8 mouse cellular contexts compared by ENCODE assay signal in the genomic region with DNA sequence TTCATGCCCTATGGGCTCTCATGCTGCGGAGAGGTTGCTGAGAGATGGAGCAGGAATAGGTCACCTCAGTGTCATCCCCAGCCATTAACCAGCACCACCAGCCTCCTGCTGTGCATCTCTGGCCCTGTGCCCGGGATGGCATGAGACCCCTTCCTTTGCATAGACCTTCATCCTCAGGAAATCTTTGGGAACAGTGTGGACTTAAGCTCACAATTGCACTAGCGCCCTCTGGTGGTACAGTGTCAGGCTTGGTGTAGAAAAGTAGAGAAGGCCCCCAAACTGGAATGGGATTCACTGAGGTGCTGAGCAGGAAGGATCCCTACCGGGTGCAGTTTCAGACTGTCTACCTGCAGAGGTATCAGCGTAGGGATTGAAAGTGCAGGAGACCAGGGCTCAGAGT.
DNase-seq lines count a peak whose midpoint lies in the region; ATAC-seq and TF ChIP-seq lines count a peak whose summit lies in the region.

No protein-coding gene starts in this region.

- H3K4me3 ChIP-seq in testis, adult 2 months (ENCODE audit: control insufficient read depth, low read depth, low read length), result no peak overlapping the region
- H3K4me3 ChIP-seq in forebrain, postnatal 0 days (ENCODE audit: low read depth, low read length), result no peak overlapping the region
- H3K4me3 ChIP-seq in limb, embryonic 11.5 days (ENCODE audit: low read depth, low read length), result no peak overlapping the region
- H3K4me3 ChIP-seq in neural tube, embryonic 14.5 days (ENCODE audit: low read depth, low read length), result no peak overlapping the region

- no peak overlapping the region for H3K9ac ChIP-seq in forebrain, postnatal 0 days
- no peak overlapping the region for H3K9ac ChIP-seq in limb, embryonic 11.5 days (ENCODE audit: low read length)
- no peak overlapping the region for H3K9ac ChIP-seq in neural tube, embryonic 14.5 days (replicated peaks; ENCODE audit: low read depth, low read length)

- TF ChIP-seq POLR2A in testis, adult 2 months (IDR thresholded peaks at IDR 0.05; ENCODE audit: control insufficient read depth, low read depth, low read length), result no peak

- WGBS in forebrain, postnatal 0 days, result 34% methylated on average over 5 of the region's 5 CpGs
- 29% methylated on average over 5 of the region's 5 CpGs for WGBS in limb, embryonic 11.5 days
- 18% methylated on average over 5 of the region's 5 CpGs for WGBS in neural tube, embryonic 14.5 days

- DNase-seq in testis, postnatal 14 days (ENCODE audit: low spot score), result no peak
- DNase-seq in forebrain, postnatal 0 days, result peak; percentile 76
- DNase-seq in kidney, adult 9 months, result peak; percentile 61
- peak; percentile 77 for DNase-seq in limb, embryonic 11.5 days (ENCODE audit: low spot score)
- DNase-seq in thymus, postnatal 36 days, result peak; percentile 47 to 55

- no peaks in the 10 kb centered on the region for H3K27me3 ChIP-seq in testis, adult 2 months (ENCODE audit: control insufficient read depth, insufficient read depth, low read length)
- H3K27me3 ChIP-seq in forebrain, postnatal 0 days (ENCODE audit: insufficient read depth, low read length), result no peaks in the 10 kb centered on the region
- H3K27me3 ChIP-seq in limb, embryonic 11.5 days (ENCODE audit: control insufficient read depth, insufficient read depth, low read length), result no peaks in the 10 kb centered on the region
- H3K27me3 ChIP-seq in neural tube, embryonic 14.5 days (ENCODE audit: control insufficient read depth, insufficient read depth, low read length), result no peaks in the 10 kb centered on the region

- H3K4me1 ChIP-seq in testis, adult 2 months (ENCODE audit: control insufficient read depth, insufficient read depth, low read length), result no peaks in the 10 kb centered on the region
- H3K4me1 ChIP-seq in forebrain, postnatal 0 days (ENCODE audit: insufficient read depth), result no peaks in the 10 kb centered on the region
- H3K4me1 ChIP-seq in limb, embryonic 11.5 days (ENCODE audit: control insufficient read depth, insufficient read depth, low read length), result no peaks in the 10 kb centered on the region
- peaks cover 5% of the 10 kb centered on the region; the same call in 1 of the 2 replicates for H3K4me1 ChIP-seq in neural tube, embryonic 14.5 days (ENCODE audit: control insufficient read depth, insufficient read depth, low read length)

- H3K36me3 ChIP-seq in testis, adult 2 months (ENCODE audit: control insufficient read depth, insufficient read depth, low read length), result no peaks in the 10 kb centered on the region
- H3K36me3 ChIP-seq in forebrain, postnatal 0 days (ENCODE audit: insufficient read depth), result no peaks in the 10 kb centered on the region
- no peaks in the 10 kb centered on the region for H3K36me3 ChIP-seq in limb, embryonic 11.5 days (ENCODE audit: control insufficient read depth, insufficient read depth, low read length)
- H3K36me3 ChIP-seq in neural tube, embryonic 14.5 days (ENCODE audit: control insufficient read depth, insufficient read depth, low read length), result no peaks in the 10 kb centered on the region

- H3K9me3 ChIP-seq in forebrain, postnatal 0 days (ENCODE audit: low read length), result no peaks in the 10 kb centered on the region
- no peaks in the 10 kb centered on the region for H3K9me3 ChIP-seq in limb, embryonic 11.5 days (ENCODE audit: control insufficient read depth, low read length)
- H3K9me3 ChIP-seq in neural tube, embryonic 14.5 days (ENCODE audit: control insufficient read depth, low read length), result no peaks in the 10 kb centered on the region

- ATAC-seq in cerebellum, adult (ENCODE audit: insufficient number of reproducible peaks, low FRiP score, low TSS enrichment), result 0 out of 2 replicates have a peak, but pooled peaks have one; percentile 34
- ATAC-seq in forebrain, postnatal 0 days, result no peak
- ATAC-seq in limb, embryonic 11.5 days (ENCODE audit: insufficient number of reproducible peaks, low FRiP score, low TSS enrichment, low read depth), result no peak
- peak; percentile 32; the same call in 1 of the 2 replicates for ATAC-seq in neural tube, embryonic 14.5 days (ENCODE audit: low read depth)

- H3K4me2 ChIP-seq in forebrain, postnatal 0 days (ENCODE audit: low read depth), result no peak overlapping the region
- no peak overlapping the region for H3K4me2 ChIP-seq in limb, embryonic 11.5 days (ENCODE audit: low read depth, severe bottlenecking)
- no peak overlapping the region for H3K4me2 ChIP-seq in neural tube, embryonic 14.5 days (ENCODE audit: low read depth, low read length)

- H3K27ac ChIP-seq in testis, adult 2 months (ENCODE audit: control insufficient read depth, insufficient read depth, low read depth, low read length), result no peak overlapping the region
- H3K27ac ChIP-seq in forebrain, postnatal 0 days (ENCODE audit: low read depth, low read length), result no peak overlapping the region
- H3K27ac ChIP-seq in limb, embryonic 11.5 days (replicated peaks; ENCODE audit: low read depth, low read length), result no peak overlapping the region
- no peak overlapping the region for H3K27ac ChIP-seq in neural tube, embryonic 14.5 days (ENCODE audit: low read depth, low read length)

- TF ChIP-seq CTCF in testis, adult 2 months (IDR thresholded peaks at IDR 0.05; ENCODE audit: control insufficient read depth, insufficient read depth, insufficient replicate concordance, low read depth, low read length), result 0 out of 2 replicates have a peak, but pooled peaks have one; percentile 18
- TF ChIP-seq CTCF in forebrain, postnatal 0 days (IDR thresholded peaks at IDR 0.05; ENCODE audit: low read depth), result peak; percentile 80

Comparison
In these comparisons a context has a peak if more than half of its experiments do, and no peak if none do; other contexts are left out.
1. ATAC-seq: peak in cerebellum, adult (single experiment) and neural tube, embryonic 14.5 days (single experiment); none in forebrain, postnatal 0 days (single experiment) and limb, embryonic 11.5 days (single experiment).